Mouse (Mus musculus) left cerebral cortex, adult 2 months (tissue): ENCODE results near the gene Elmsan1. TPM values are rescaled to one million over a fixed set of nuclear protein-coding genes. Genes with fewer than 3 reads are reported as not detected.
"Not testable (repeated sequence)": the region's sequence is repeated elsewhere in the genome, so short reads cannot be mapped to it uniquely, and the experiment has no call there.

Experiments used
- DNase-seq, 2 experiments: peaks; one replicate each; pipeline ENCODE4 v3.0.0; 2021 to 2022; ENCODE audit warnings: low spot score in 2 of 2, mixed read lengths in 1 of 2; ENCODE audit errors: extremely low spot score in 1 of 2
- H3K27ac ChIP-seq: fragments of 200-600 bp; 2 replicates; pipeline ENCODE4 v1.8.1; 2022
- H3K4me3 ChIP-seq: fragments of 200-600 bp; 2 replicates; pipeline ENCODE4 v1.8.1; 2022
- CTCF ChIP-seq: fragments of 200-600 bp; IDR thresholded peaks from 2 replicates; pipeline ENCODE4 v1.8.1; 2022; ENCODE audit warnings: antibody characterized with exemption, mild to moderate bottlenecking, moderate library complexity
- intact Hi-C: fragments of 180-260 bp; cut with DNase I; formaldehyde crosslinking; loops from one replicate; pipeline ENCODE4 v1.15.1; 2025
- long read RNA-seq, 2 experiments: library from polyadenylated mRNA; stranded (forward); transcript quantifications; one replicate each; pipeline ENCODE4 v2.0.0; 2021; ENCODE audit warnings: borderline mapping rate in 2 of 2
- total RNA-seq, 2 experiments: library from RNA; stranded (reverse); gene quantifications; 2 replicates each; pipeline ENCODE4 v1.2.3; 2021

Elmsan1 gene
- total RNA-seq, result 10 to 100 TPM; 16.6 to 22.8 TPM
- long read RNA-seq, experiment 1, full-length matches to known transcripts, result 3 of 7 reads
- long read RNA-seq, experiment 1, partial matches to known transcripts, result 3 of 7 reads
- long read RNA-seq, experiment 1, other reads (novel, unspliced or antisense), result 1 of 7 reads
- long read RNA-seq, experiment 2, full-length matches to known transcripts, result 1 of 2 reads
- long read RNA-seq, experiment 2, partial matches to known transcripts, result 0 of 2 reads
- long read RNA-seq, experiment 2, other reads (novel, unspliced or antisense), result 1 of 2 reads

- intact Hi-C loops, result loop anchor here (1.0 kb wide), 2 partner anchors 24 to 42 kb away; no protein-coding TSS in a partner anchor
These were observed at the start of gene Elmsan1 for GRCm38 (mm10) chr12:84218289-84219120. Gene Elmsan1 (minus strand): TSS chr12:84218881.

GRCm38 (mm10) chr12:84267264-84267663 lies 48.6 kb upstream of the Elmsan1 start:
- no peak overlapping the region for H3K27ac ChIP-seq
- no peak overlapping the region for H3K4me3 ChIP-seq
- no peak for DNase-seq
- TF ChIP-seq CTCF, result no peak
- intact Hi-C loops, result no loop called here

More at GRCm38 (mm10) chr12:84218289-84219120, at the start of gene Elmsan1:
- Histone ChIP-seq H3K4me3 (peak within 1 kb of the TSS; percentile 82), H3K27ac (peak within 1 kb of the TSS; percentile 88)
- TF ChIP-seq CTCF, result no peak
- peak; percentile 51 to 69 for DNase-seq

GRCm38 (mm10) chr12:84260363-84260762 lies 41.7 kb upstream of the Elmsan1 start:
- Histone ChIP-seq H3K27ac (no peak overlapping the region), H3K4me3 (no peak overlapping the region)
- no peak for DNase-seq
- intact Hi-C loops, result no loop called here
- no peak for TF ChIP-seq CTCF

GRCm38 (mm10) chr12:84254886-84255285 lies 36.2 kb upstream of the Elmsan1 start:
- no peak for DNase-seq
- intact Hi-C loops, result no loop called here
- Histone ChIP-seq H3K27ac (no peak overlapping the region), H3K4me3 (no peak overlapping the region)
- TF ChIP-seq CTCF, result no peak

GRCm38 (mm10) chr12:84252811-84253210 lies 34.1 kb upstream of the Elmsan1 start:
- no peak overlapping the region for H3K4me3 ChIP-seq
- no peak overlapping the region for H3K27ac ChIP-seq
- intact Hi-C loops, result no loop called here
- no peak for DNase-seq
- no peak for TF ChIP-seq CTCF

- peak; percentile 30 to 39 for DNase-seq
- H3K27ac ChIP-seq, result no peak overlapping the region
- intact Hi-C loops, result loop anchor here (2.0 kb wide), 1 partner anchor 86 kb away; no protein-coding TSS in a partner anchor
- no peak overlapping the region for H3K4me3 ChIP-seq
- TF ChIP-seq CTCF, result peak; percentile 91
These were observed 30.5 kb upstream of the Elmsan1 start for GRCm38 (mm10) chr12:84249217-84249616.

- TF ChIP-seq CTCF, result no peak
- intact Hi-C loops, result no loop called here
- no peak for DNase-seq
- H3K4me3 ChIP-seq, result no peak overlapping the region
- no peak overlapping the region for H3K27ac ChIP-seq
These were observed 27.0 kb upstream of the Elmsan1 start for GRCm38 (mm10) chr12:84245683-84246082.

GRCm38 (mm10) chr12:84243076-84243770 lies 24.5 kb upstream of the Elmsan1 start:
- intact Hi-C loops, result no loop called here
- no peak for TF ChIP-seq CTCF
- no peak for DNase-seq
- H3K27ac ChIP-seq, result no peak overlapping the region
- H3K4me3 ChIP-seq, result no peak overlapping the region

- intact Hi-C loops, H3K4me3 ChIP-seq, DNase-seq, H3K27ac ChIP-seq: not testable (repeated sequence)
These were observed 18.4 kb upstream of the Elmsan1 start for GRCm38 (mm10) chr12:84237036-84237435.

GRCm38 (mm10) chr12:84235981-84236752 lies 17.5 kb upstream of the Elmsan1 start:
- intact Hi-C loops, result no loop called here
- no peak for TF ChIP-seq CTCF
- H3K27ac ChIP-seq, result no peak overlapping the region
- H3K4me3 ChIP-seq, result no peak overlapping the region
- DNase-seq, result no peak

- no peak for TF ChIP-seq CTCF
- Histone ChIP-seq H3K27ac (no peak overlapping the region), H3K4me3 (no peak overlapping the region)
- no peak for DNase-seq
- intact Hi-C loops, result no loop called here
These were observed 16.9 kb upstream of the Elmsan1 start for GRCm38 (mm10) chr12:84235577-84235976.
